Mouse (Mus musculus): ENCODE measurements around the gene Chaf1a. TPM values are rescaled to one million over a fixed set of nuclear protein-coding genes. Genes with fewer than 3 reads are reported as not detected.

The Chaf1a gene
- polyA plus RNA-seq, 1 experiment from 2014 or later: 4.8 TPM

DNA sequence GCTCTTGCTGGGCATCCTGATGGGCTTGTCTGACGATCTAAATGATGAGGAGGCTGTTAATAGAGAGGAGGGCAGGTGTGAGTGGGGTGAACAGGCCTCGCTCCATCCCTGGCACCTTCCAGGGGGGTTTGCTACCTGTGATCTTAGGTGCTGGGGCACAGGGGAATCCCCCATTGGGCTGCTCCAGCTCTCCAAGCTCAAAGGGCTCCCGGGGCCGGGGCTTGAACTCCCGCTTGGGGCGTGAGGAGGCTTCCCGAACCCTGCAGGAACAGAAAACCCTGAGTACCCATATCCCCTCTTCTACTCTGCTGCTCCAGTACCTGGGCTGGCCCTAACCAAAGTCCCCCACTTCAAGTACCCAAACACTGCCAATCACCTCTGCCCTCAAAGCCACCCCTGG is 22.4 kb upstream of the Chaf1a start:
- H3K4me2 ChIP-seq (replicated peaks; ENCODE audit: low read depth): no peak overlapping the region
- no peak overlapping the region for H3K9ac ChIP-seq (ENCODE audit: low read depth, low read length)
- 89% methylated on average over 7 of the region's 7 CpGs for WGBS
- H3K27ac ChIP-seq (ENCODE audit: low read depth, low read length): no peak overlapping the region
- ATAC-seq: no peak
- H3K27me3 ChIP-seq (replicated peaks; ENCODE audit: control insufficient read depth, insufficient read depth, low read length): no peaks in the 10 kb centered on the region
- H3K9me3 ChIP-seq (ENCODE audit: control insufficient read depth): no peaks in the 10 kb centered on the region
- TF ChIP-seq CTCF (IDR thresholded peaks at IDR 0.05; ENCODE audit: low read depth): no peak
- H3K4me3 ChIP-seq (ENCODE audit: low read depth, low read length): no peak overlapping the region
- no peaks in the 10 kb centered on the region for H3K4me1 ChIP-seq (replicated peaks; ENCODE audit: control insufficient read depth, insufficient read depth, low read length)
- H3K36me3 ChIP-seq (ENCODE audit: control insufficient read depth, insufficient read depth): peaks cover 68% of the 10 kb centered on the region

DNA sequence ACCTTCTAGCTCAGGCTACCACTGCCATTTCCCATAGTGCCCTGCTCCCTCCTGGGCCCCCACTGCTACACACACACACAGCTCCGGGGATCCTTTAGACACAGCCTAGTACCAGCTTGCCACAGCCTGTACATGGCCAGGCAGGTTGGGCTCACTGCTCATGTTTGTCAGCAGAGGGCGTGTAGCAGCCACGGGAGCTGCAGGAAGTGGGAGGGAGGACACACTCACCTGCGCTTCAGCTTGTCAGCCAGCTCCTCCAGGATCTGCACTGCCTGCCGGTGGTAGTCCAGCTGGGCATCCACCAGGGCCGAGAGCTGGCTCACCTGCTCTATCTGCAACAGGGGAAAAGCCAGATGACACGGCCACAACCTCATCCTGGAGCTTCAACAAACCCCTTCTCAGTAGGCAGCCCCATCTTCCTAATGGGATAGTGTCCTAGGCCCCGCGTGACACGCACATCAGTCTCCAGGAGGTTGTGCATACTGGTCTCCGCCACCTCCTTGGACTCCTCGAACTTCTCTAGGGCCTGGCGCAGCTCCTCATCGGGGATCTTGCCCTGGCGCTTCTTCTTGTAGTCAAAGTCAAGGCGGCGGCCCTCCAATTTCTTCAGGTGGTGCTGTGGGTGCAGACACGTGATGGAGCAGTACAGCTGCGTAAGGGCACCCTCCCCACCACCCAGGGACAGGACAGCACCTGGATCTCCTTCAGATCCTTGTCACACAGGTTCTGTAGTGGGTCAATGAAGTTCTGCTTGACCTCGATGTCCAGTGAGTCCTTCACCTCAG is 21.7 kb upstream of the Chaf1a start:
- Histone ChIP-seq H3K27me3 (replicated peaks; ENCODE audit: control insufficient read depth, insufficient read depth, low read length) (no peaks in the 10 kb centered on the region), H3K4me3 (ENCODE audit: low read depth, low read length) (no peak overlapping the region), H3K9me3 (ENCODE audit: control insufficient read depth) (no peaks in the 10 kb centered on the region), H3K4me1 (replicated peaks; ENCODE audit: control insufficient read depth, insufficient read depth, low read length) (no peaks in the 10 kb centered on the region), H3K27ac (ENCODE audit: low read depth, low read length) (no peak overlapping the region), H3K9ac (ENCODE audit: low read depth, low read length) (no peak overlapping the region), H3K4me2 (replicated peaks; ENCODE audit: low read depth) (no peak overlapping the region), H3K36me3 (ENCODE audit: control insufficient read depth, insufficient read depth) (peaks cover 61% of the 10 kb centered on the region)
- WGBS: 70% methylated on average over 20 of the region's 20 CpGs
- peak; percentile 82 for TF ChIP-seq CTCF (IDR thresholded peaks at IDR 0.05; ENCODE audit: low read depth)
- peak; percentile 60 for ATAC-seq

DNA sequence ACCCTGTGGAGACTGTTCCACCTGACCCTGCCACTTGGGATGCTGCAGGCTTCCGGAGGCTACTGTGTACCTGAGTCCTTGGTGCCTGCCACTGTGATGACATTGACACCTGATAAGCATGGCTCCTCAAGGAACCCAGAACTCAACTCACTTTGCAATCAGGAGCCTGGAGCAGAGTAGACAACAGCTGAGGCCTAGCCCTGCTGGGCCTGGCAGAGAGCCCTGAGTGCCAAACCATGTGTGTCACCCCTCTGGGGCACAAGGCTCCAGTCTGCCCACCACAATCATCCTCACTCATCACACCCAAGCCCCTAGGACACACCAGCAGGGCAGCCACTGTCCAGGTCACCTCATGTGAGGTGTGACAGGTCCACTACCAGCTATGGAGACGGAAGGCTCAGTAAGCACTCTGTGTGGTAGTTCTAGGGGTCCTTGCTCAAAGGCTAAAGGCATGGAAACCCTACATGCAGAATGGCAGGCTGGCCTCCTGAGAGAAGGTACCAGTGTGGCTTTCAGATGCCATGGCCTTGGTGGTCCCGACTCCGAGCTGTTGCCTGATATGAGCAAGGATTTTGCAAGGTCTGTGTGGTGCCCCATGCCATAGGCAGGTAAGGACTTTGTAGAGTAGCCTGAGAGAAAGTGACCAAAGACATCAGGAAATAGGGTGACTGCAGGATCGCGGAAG is 19.7 kb upstream of the Chaf1a start:
- no peak overlapping the region for H3K4me2 ChIP-seq (replicated peaks; ENCODE audit: low read depth)
- 88% methylated on average over 6 of the region's 6 CpGs for WGBS
- H3K36me3 ChIP-seq (ENCODE audit: control insufficient read depth, insufficient read depth): peaks cover 50% of the 10 kb centered on the region
- no peaks in the 10 kb centered on the region for H3K4me1 ChIP-seq (replicated peaks; ENCODE audit: control insufficient read depth, insufficient read depth, low read length)
- ATAC-seq: no peak
- no peaks in the 10 kb centered on the region for H3K9me3 ChIP-seq (ENCODE audit: control insufficient read depth)
- H3K27ac ChIP-seq (ENCODE audit: low read depth, low read length): no peak overlapping the region
- no peak for TF ChIP-seq CTCF (IDR thresholded peaks at IDR 0.05; ENCODE audit: low read depth)
- no peaks in the 10 kb centered on the region for H3K27me3 ChIP-seq (replicated peaks; ENCODE audit: control insufficient read depth, insufficient read depth, low read length)
- H3K4me3 ChIP-seq (ENCODE audit: low read depth, low read length): no peak overlapping the region
- H3K9ac ChIP-seq (ENCODE audit: low read depth, low read length): no peak overlapping the region

DNA sequence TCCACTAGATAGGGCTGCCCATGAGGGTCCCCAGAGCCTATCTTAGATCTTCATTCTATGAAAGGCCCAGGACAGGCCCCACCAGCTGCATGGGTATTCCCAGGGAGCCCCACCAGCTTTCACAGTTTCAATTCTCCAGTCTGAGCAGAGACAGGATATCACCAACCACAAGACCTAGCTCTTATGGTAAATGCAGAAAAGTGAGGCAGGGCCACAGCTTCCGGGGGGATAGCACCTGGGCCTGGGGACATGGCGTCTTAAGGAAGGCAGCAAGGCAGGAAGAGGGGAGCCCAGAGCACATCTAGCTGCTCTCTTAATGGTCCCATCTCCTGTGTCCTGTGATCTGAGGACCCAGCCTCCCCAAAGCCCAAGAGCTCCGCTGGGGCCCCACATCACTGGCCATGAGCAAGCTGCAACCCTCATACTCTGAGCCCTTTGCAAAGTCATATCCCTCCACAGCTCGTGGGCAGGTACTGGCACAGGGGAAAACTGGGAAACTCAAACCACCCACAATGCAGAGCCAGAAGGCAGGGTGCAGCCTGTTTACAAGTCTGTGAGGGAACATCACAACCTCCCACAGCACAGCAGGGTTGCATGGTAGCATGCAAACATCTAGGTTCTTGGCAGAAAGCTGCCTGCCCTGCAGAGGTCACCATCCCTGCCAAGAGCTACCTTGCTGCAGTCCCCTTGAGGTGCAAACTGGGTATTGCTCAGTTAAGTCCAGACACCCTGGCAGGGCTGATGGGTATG is 18.9 kb upstream of the Chaf1a start:
- WGBS: 81% methylated on average over 4 of the region's 4 CpGs
- H3K4me2 ChIP-seq (replicated peaks; ENCODE audit: low read depth): no peak overlapping the region
- H3K27me3 ChIP-seq (replicated peaks; ENCODE audit: control insufficient read depth, insufficient read depth, low read length): no peaks in the 10 kb centered on the region
- no peaks in the 10 kb centered on the region for H3K9me3 ChIP-seq (ENCODE audit: control insufficient read depth)
- no peaks in the 10 kb centered on the region for H3K4me1 ChIP-seq (replicated peaks; ENCODE audit: control insufficient read depth, insufficient read depth, low read length)
- H3K9ac ChIP-seq (ENCODE audit: low read depth, low read length): no peak overlapping the region
- no peak overlapping the region for H3K4me3 ChIP-seq (ENCODE audit: low read depth, low read length)
- peaks cover 42% of the 10 kb centered on the region for H3K36me3 ChIP-seq (ENCODE audit: control insufficient read depth, insufficient read depth)
- no peak for ATAC-seq
- no peak overlapping the region for H3K27ac ChIP-seq (ENCODE audit: low read depth, low read length)
- peak; percentile 20; the same call in 1 of the 2 replicates for TF ChIP-seq CTCF (IDR thresholded peaks at IDR 0.05; ENCODE audit: low read depth)

DNA sequence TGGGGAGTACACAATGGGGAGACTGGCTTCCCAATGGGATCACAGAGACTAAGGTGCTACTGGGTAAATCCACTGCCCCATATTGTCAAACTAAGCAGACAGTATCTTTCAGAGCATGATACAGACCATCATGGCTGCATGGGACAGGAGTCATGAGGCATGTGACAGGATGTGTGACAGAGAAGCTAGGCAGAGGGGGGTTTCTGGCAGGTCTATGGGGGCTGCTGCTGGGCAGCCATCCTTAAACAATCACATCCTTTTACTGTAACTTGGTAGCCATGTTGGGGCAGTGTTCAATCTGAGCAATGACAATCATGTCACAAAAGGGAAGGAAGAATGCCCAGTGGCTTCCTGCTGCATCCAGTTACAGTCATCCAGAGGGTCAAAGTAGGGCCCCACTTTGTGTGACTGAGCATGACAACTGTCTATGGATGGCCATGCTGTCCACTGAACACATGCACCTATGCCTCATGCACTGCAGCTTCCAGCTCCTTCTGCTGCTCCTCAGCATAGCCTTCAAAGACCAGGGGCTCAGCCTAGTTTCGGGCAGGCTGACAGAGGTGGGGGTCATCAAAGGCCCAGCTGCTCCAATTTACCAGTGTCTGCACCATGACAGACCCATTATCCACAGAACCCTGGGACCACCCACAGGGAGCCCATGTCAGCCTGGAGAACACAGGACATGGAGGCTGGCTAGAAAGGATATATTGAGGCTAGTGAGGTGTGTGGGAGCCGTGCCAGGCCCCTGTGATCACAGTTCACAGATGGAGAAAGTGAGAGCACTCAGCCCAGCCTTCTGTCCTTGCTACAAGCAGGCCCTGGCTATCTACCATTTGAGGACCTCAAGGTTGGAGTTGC is 17.9 kb upstream of the Chaf1a start:
- 78% methylated on average over 2 of the region's 2 CpGs for WGBS
- no peaks in the 10 kb centered on the region for H3K9me3 ChIP-seq (ENCODE audit: control insufficient read depth)
- TF ChIP-seq CTCF (IDR thresholded peaks at IDR 0.05; ENCODE audit: low read depth): no peak

More for the DNA sequence above, 17.9 kb upstream of the Chaf1a start:
- Histone ChIP-seq H3K4me3 (ENCODE audit: low read depth, low read length) (no peak overlapping the region), H3K36me3 (ENCODE audit: control insufficient read depth, insufficient read depth) (peaks cover 32% of the 10 kb centered on the region), H3K27ac (ENCODE audit: low read depth, low read length) (no peak overlapping the region), H3K27me3 (replicated peaks; ENCODE audit: control insufficient read depth, insufficient read depth, low read length) (no peaks in the 10 kb centered on the region), H3K4me2 (replicated peaks; ENCODE audit: low read depth) (no peak overlapping the region), H3K9ac (ENCODE audit: low read depth, low read length) (no peak overlapping the region), H3K4me1 (replicated peaks; ENCODE audit: control insufficient read depth, insufficient read depth, low read length) (no peaks in the 10 kb centered on the region)
- ATAC-seq: no peak
